Mouse (Mus musculus) embryonic fibroblast, embryonic 13.5 days (primary cell): Measurements from ENCODE around the gene Mybph. TPM values are rescaled to one million over a fixed set of nuclear protein-coding genes. Genes with fewer than 3 reads are reported as not detected.

Experiments used
- H3K27ac ChIP-seq: 2 replicates; pipeline ENCODE4 v1.5.1; 2012; ENCODE audit warnings: low read length, control low read depth, inconsistent platforms; ENCODE audit not compliant: insufficient read depth
- H3K4me1 ChIP-seq: 2 replicates; pipeline ENCODE4 v1.6.1; 2011; ENCODE audit warnings: low read length; ENCODE audit not compliant: control insufficient read depth, insufficient read depth
- H3K4me3 ChIP-seq: 2 replicates; pipeline ENCODE4 v1.5.1; 2011; ENCODE audit warnings: mild to moderate bottlenecking, control low read depth, low read length; ENCODE audit not compliant: insufficient read depth
- CTCF ChIP-seq: IDR thresholded peaks from 2 replicates; pipeline ENCODE4 v1.5.1; 2011; ENCODE audit warnings: mild to moderate bottlenecking, control low read depth, low read length, moderate library complexity, borderline replicate concordance; ENCODE audit not compliant: insufficient read depth
- POLR2A ChIP-seq: IDR thresholded peaks from 2 replicates; pipeline ENCODE4 v1.6.1; 2011; ENCODE audit warnings: low read depth, mild to moderate bottlenecking, control low read depth, low read length, moderate library complexity
- polyA plus RNA-seq: library from polyadenylated mRNA; stranded (reverse); fragments of >200 nt; gene quantifications from 2 replicates; pipeline ENCODE4 v1.2.4, GENCODE M21; 2011; ENCODE audit warnings: low read depth; ENCODE audit not compliant: missing spikeins, insufficient read length

Mybph gene
- polyA plus RNA-seq, 1 experiment = not detected

DNA sequence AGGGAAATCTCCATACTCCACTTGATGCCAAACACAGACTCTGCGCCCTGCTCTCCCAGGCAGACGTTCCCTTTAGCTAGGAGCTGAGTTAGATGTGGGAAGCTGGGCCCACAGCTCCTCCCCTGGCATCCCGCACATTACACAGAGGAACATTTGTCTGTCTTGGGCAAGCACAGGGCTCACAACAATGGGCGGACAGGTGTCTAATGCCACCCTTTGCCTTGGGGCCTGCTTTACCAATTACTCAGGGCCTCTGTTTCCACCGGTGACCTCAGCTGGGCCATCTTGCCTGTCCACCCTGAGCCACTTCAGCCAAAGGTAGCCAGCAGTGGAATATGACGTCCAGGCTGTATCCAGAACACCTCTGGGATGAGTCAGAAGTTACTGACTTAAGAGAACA lies 31.8 kb upstream of the Mybph start:
- no peaks in the 10 kb centered on the region for H3K4me1 ChIP-seq
- TF ChIP-seq CTCF (no peak), POLR2A (no peak)
- H3K4me3 ChIP-seq = no peak overlapping the region
- H3K27ac ChIP-seq = no peak overlapping the region

DNA sequence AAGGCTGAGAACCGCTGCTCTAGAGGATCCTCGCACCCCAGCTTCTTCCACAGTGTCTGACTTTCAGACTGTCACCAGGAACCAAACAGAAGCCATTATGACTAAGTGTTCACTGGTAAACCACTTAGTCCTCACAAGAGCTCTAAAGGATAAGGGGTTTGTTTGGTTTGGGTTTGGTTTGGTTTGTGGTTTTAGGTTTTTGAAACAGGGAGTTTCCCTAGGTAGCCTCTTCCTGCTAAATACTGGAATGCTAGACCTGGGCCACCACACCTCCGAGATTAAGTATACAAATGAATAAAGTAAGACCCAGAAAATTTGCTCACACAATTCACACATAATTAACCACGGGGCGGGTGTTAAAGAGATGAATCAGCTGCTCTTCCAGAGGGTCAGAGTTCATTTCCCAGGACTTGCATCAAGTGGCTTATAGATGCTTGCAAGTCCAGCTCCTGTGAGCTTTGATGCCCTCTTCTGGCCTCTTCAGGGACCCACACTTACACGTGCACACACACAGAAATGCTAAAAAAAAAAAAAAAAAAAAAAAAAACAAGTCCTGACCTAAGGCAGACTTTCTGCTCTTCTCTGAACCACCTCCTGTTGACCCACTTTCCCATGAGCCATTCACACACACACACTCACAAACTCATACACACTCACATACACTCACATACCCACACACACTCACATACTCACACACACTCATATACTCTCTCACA lies 30.6 kb upstream of the Mybph start:
- Histone ChIP-seq H3K4me1 (no peaks in the 10 kb centered on the region), H3K4me3 (no peak overlapping the region), H3K27ac (no peak overlapping the region)
- no peak for TF ChIP-seq POLR2A
- TF ChIP-seq CTCF = no peak

DNA sequence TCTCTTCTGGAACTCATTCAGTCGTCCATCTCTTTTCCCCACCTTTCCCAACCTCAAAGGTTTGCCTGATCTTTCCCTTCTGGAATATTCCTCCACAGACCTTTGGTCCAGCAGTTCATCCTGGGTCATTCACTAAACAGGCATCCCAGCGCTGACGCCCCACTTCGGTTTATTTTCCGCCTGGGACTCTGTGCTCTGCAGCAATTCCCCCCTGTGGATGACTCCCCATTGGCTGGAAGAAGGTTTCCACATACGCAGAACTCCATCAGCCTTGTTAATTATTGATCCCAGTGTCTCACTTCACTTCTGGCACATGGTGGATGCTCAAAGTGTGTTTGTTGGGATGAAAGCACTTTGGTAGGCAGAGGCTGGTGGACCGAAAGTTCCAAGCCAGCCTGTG lies 29.8 kb upstream of the Mybph start:
- no peak overlapping the region for H3K27ac ChIP-seq
- H3K4me1 ChIP-seq = no peaks in the 10 kb centered on the region
- TF ChIP-seq CTCF = no peak
- no peak for TF ChIP-seq POLR2A
- no peak overlapping the region for H3K4me3 ChIP-seq

DNA sequence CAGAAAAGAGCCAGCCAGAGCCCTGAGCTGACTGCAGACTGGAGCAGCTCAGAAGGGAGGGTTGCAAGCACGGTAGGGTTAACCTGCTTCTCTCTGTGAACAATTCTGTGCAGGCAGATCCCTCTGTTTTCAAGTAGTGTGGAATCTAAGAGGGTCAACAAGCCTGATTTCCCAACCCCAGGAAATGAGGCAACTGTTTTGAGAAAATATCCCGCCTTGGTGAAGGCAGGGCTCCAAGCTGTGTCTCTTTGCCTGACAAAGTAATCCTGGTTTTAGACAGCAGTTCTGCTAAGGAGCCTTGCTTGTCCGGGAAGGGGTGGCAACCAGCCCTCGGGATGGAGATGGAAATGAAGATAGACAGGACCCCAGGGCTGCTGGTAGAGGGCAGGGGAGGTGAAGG lies 28.8 kb upstream of the Mybph start:
- Histone ChIP-seq H3K4me1 (no peaks in the 10 kb centered on the region), H3K27ac (no peak overlapping the region), H3K4me3 (no peak overlapping the region)
- TF ChIP-seq CTCF = no peak
- no peak for TF ChIP-seq POLR2A

DNA sequence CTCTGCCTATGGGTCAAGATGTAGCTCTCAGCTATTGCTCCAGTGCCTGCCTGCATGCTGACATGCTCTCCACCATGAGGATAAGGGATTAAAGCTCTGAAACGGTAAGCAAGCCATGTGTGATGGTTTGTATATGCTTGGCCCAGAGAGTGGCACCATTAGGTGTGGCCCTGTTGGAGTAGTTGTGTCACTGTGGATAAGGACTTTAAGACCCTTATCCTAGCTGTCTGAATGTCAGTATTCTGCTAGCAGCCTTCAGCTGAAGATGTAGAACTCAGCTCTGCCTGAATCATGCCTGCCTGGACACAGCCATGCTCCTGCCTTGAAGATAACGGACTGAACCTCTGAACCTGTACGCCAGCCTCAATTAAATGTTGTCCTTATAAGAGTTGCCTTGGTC lies 26.7 kb upstream of the Mybph start:
- H3K4me1 ChIP-seq = no peaks in the 10 kb centered on the region
- no peak for TF ChIP-seq POLR2A
- TF ChIP-seq CTCF = no peak
- no peak overlapping the region for H3K27ac ChIP-seq
- H3K4me3 ChIP-seq = no peak overlapping the region

DNA sequence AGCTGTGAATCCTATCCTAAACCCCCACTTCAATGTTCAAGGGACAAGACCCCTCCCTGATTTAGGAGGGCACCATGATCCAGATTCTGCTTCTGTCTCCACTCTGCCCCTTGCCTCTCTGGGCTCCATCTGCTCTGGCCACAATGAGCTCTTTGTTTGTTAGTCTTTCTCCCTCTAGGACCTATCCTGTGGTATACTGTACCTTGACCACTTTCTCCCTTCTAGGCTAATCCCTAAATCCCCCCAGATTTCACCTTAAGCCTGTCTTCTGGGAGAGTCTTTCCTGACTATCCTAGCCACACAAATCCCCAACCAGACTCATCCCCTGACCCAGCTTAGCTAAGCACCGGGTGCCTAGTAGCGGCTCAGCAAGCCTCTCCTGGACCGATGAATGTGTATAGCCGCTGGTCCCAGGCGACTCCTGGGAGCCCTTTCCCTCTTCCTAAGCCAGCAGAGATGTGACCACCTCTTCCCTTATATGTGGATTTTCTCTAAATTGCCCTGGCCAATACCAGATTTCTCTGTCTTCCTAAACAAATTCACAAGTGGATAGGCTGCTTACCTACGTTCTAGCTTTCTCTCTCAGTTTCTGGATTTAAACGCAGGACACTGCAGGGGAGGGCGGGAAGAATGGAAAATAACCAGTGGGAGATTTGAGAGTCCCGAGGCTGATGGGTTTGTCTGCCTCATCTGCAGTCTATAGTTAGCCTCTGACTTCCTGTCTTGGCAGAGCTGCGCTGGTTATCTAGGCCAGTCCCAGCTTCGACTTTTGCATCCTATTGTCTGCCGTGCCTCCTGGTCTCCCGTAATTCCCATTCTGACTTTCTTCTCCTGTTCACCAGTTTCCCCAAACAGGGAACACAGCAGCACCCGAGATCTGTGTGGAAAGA lies 25.6 kb upstream of the Mybph start:
- TF ChIP-seq POLR2A (no peak), CTCF (no peak)
- no peaks in the 10 kb centered on the region for H3K4me1 ChIP-seq
- no peak overlapping the region for H3K27ac ChIP-seq
- no peak overlapping the region for H3K4me3 ChIP-seq

DNA sequence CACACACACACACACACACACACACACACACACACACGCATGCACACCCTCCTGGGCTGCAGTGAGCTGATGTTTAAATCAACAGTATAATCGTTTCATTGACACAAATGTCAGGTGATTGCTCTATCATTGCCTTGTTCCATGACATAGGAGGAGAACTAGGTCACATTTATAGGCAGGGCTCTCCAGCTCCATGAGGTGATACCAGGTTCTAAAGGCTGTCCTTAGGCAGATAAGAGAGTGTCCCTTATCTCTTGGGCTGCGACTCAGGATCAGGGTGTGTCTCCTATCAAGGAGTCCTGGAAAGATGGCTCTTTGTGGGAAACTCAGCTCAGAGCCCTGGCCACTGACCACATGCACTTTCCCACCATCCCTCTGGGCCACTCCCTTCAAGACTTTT lies 24.7 kb upstream of the Mybph start:
- Histone ChIP-seq H3K4me1 (no peaks in the 10 kb centered on the region), H3K27ac (no peak overlapping the region), H3K4me3 (no peak overlapping the region)
- no peak for TF ChIP-seq CTCF
- TF ChIP-seq POLR2A = no peak

DNA sequence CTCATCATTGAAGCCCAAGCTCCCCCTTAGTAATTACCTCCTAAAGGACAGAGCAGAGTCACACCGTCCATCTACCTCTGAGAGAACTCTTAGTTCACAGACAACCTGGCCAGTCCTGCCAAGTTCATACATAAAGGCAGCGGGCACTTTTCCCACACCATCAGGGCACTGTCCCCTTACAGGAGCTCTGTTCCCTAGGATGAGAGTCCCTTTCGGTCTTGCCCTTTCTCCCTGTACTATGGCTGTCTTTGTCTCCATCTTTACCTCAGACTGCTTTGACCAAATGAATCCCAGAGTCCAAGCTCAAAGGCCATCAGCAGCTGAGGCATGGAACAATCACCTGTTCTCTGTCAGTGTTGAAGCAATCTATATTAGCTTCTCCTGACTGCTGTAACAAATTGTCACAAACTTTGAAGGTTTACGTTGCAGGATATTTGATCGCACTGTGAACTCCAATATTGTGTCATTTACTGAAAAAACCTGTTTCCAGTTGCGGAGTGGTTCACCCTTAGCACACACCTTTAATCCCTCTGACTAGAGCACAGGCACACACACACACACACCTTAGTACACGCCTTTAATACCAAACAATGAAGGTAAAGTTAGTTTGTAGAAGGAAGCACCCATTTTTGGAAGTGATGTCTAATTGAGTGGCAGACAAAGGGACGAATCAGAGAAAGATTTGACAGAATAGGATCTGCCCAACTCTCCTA lies 24.1 kb upstream of the Mybph start:
- TF ChIP-seq CTCF (no peak), POLR2A (no peak)
- Histone ChIP-seq H3K4me3 (no peak overlapping the region), H3K4me1 (no peaks in the 10 kb centered on the region), H3K27ac (no peak overlapping the region)

DNA sequence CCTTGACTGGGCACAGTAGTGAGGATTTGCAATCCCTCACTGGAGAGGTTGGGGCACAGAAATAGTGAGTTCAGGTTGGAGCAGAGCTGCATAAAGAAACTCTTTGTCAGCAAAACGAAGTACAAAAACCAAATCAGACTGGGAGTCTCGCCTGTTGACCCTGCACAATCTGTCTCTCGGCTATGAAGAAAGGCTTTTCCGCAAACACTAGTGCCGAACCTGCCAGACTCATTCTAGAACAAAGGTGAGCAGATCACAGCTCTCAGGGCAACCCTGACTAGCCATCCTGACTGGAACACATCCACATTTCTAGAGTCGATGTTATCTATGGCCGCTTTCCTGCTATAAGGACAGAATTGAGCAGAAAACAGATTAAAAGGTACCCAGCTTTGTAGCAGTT lies 20.2 kb upstream of the Mybph start:
- TF ChIP-seq POLR2A (no peak), CTCF (no peak)
- H3K4me3 ChIP-seq = no peak overlapping the region
- no peaks in the 10 kb centered on the region for H3K4me1 ChIP-seq
- H3K27ac ChIP-seq = no peak overlapping the region
